Mouse (Mus musculus) intestine, postnatal 0 days (tissue): Measurements from ENCODE around the gene Gm20716. TPM values are rescaled to one million over a fixed set of nuclear protein-coding genes. Genes with fewer than 3 reads are reported as not detected.
A peak's percentile ranks its signal among the peaks of the same experiment; 100 is the strongest.

Experiments
- ATAC-seq: fragments of 200-750 bp; cut with Nextera tagmentation; 2 replicates; pipeline ENCODE4 v1.8.0; 2017; ENCODE audit warnings: mild to moderate bottlenecking, moderate TSS enrichment, moderate library complexity
- H3K27ac ChIP-seq: fragments of 300-500 bp; sonication (generic); 2 replicates; pipeline ENCODE4 v1.5.1; 2014; ENCODE audit warnings: mild to moderate bottlenecking, low read depth, low read length, moderate library complexity
- H3K27me3 ChIP-seq: fragments of 300-500 bp; sonication (generic); replicated peaks from 2 replicates; pipeline ENCODE4 v1.6.1; 2014; ENCODE audit warnings: low read length, mixed read lengths; ENCODE audit not compliant: control insufficient read depth, insufficient read depth
- H3K36me3 ChIP-seq: fragments of 300-500 bp; sonication (generic); 2 replicates; pipeline ENCODE4 v1.6.1; 2014; ENCODE audit warnings: mild to moderate bottlenecking, moderate library complexity; ENCODE audit not compliant: control insufficient read depth, insufficient read depth
- H3K4me1 ChIP-seq: fragments of 300-500 bp; sonication (generic); replicated peaks from 2 replicates; pipeline ENCODE4 v1.6.1; 2014; ENCODE audit warnings: antibody characterized with exemption, low read length, mixed read lengths; ENCODE audit not compliant: control insufficient read depth, insufficient read depth
- H3K4me2 ChIP-seq: fragments of 300-500 bp; sonication (generic); replicated peaks from 2 replicates; pipeline ENCODE4 v1.6.1; 2014; ENCODE audit warnings: low read depth, mild to moderate bottlenecking, moderate library complexity
- H3K4me3 ChIP-seq: fragments of 300-500 bp; sonication (generic); 2 replicates; pipeline ENCODE4 v1.5.1; 2014; ENCODE audit warnings: low read depth, low read length
- H3K9ac ChIP-seq: fragments of 300-500 bp; sonication (generic); 2 replicates; pipeline ENCODE4 v1.6.1; 2014; ENCODE audit warnings: mild to moderate bottlenecking, low read depth, low read length
- H3K9me3 ChIP-seq: fragments of 300-500 bp; sonication (generic); 2 replicates; pipeline ENCODE4 v1.6.1; 2016; ENCODE audit warnings: mixed run types; ENCODE audit not compliant: control insufficient read depth
- CTCF ChIP-seq: sonication (generic); IDR thresholded peaks from 2 replicates; pipeline ENCODE4 v1.5.1; 2016; ENCODE audit warnings: low read depth, mild to moderate bottlenecking, control low read depth, antibody characterized with exemption, moderate library complexity
- WGBS: fragments of 180-500 bp; shearing (Covaris S2); extraction: QIAGEN DNeasy Blood & Tissue Kit; methylation state at CpG from one replicate; pipeline ENCODE4 v1.1.7; 2014; 5-methylcytosine and 5-hydroxymethylcytosine counted together
- polyA plus RNA-seq: library from polyadenylated mRNA; unstranded; fragments of >200 nt; fragmentation: Nextera tagmentation; extraction: Ambion mirVana; gene quantifications from 2 replicates; pipeline ENCODE4 v1.2.1, GENCODE M21; 2015

Gene Gm20716
- 4.8 and 5.2 TPM in 2 replicates for polyA plus RNA-seq

DNA sequence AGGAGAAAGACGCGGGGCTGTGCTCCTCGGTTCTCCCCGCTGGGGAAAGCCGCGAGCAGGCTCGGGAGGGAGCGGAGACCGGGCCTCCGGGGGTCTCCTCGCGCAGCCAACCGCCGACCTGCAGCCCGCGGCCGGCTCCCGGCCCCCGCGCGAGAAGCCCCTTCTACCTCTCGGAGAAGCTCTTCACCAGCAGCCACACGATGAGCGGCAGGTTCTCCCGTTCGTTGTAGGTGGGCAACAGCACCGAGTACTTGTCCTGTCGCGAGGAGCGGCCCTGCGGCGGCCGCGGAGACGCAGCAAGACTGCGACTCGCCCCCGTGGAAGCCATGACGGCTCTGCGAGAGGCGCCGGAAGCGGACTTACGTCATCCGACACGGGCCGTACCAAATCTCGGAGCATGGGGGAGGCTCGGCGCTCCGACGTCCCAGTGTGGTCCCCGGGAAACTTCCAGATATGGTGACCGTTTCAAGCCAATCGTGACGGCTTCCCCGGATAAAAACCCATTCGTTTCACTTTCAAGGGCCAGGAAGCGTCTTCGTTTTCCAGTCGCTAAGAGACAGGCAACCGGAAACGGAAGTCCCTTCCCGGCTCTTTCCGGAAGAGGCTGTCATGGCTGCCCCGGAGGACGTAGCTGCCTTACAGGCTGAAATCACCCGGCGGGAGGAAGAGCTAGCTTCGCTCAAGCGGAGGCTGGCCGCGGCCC, at the start of gene Gm20716, which contains the start of the genes Dpm1 and Mocs3:
TSS of gene Gm20716 (minus strand) at position 339 of the 703 bp plus-strand sequence.
TSS of gene Dpm1 (minus strand) at position 566 of the 703 bp plus-strand sequence.
TSS of gene Mocs3 (plus strand) at position 597 of the 703 bp plus-strand sequence.
- Histone ChIP-seq H3K27ac (peak within 1 kb of the TSS; percentile 80), H3K4me2 (peak within 1 kb of the TSS; percentile 98), H3K9ac (peak within 1 kb of the TSS; percentile 93), H3K9me3 (no peaks in the 10 kb centered on the region), H3K4me1 (peaks cover 20% of the 10 kb centered on the region; the same call in 1 of the 2 replicates), H3K27me3 (no peaks in the 10 kb centered on the region), H3K36me3 (peaks cover 23% of the 10 kb centered on the region), H3K4me3 (peak within 1 kb of the TSS; percentile 98)
- WGBS: under 1% methylated on average over 73 of the region's 73 CpGs
- ATAC-seq: peak; percentile 80
- no peak for TF ChIP-seq CTCF

- ATAC-seq: no peak
- WGBS: 7% methylated on average over 11 of the region's 11 CpGs
- Histone ChIP-seq H3K9ac (no peak overlapping the region), H3K27me3 (peaks cover 33% of the 10 kb centered on the region), H3K36me3 (no peaks in the 10 kb centered on the region), H3K27ac (no peak overlapping the region), H3K4me2 (no peak overlapping the region), H3K4me3 (no peak overlapping the region), H3K9me3 (no peaks in the 10 kb centered on the region), H3K4me1 (no peaks in the 10 kb centered on the region)
- TF ChIP-seq CTCF: peak; percentile 90
These were observed 44.3 kb upstream of the Gm20716 start for GRCm38 (mm10) chr2:168274374-168274935.

GRCm38 (mm10) chr2:168273387-168273786, 43.2 kb upstream of the Gm20716 start:
- no peak overlapping the region for H3K4me3 ChIP-seq
- no peak overlapping the region for H3K4me2 ChIP-seq
- peaks cover 25% of the 10 kb centered on the region for H3K27me3 ChIP-seq
- 40% methylated on average over 9 of the region's 9 CpGs for WGBS
- H3K9me3 ChIP-seq: no peaks in the 10 kb centered on the region
- no peaks in the 10 kb centered on the region for H3K4me1 ChIP-seq
- no peak overlapping the region for H3K27ac ChIP-seq
- ATAC-seq: no peak
- no peak for TF ChIP-seq CTCF
- H3K9ac ChIP-seq: no peak overlapping the region
- H3K36me3 ChIP-seq: no peaks in the 10 kb centered on the region

DNA sequence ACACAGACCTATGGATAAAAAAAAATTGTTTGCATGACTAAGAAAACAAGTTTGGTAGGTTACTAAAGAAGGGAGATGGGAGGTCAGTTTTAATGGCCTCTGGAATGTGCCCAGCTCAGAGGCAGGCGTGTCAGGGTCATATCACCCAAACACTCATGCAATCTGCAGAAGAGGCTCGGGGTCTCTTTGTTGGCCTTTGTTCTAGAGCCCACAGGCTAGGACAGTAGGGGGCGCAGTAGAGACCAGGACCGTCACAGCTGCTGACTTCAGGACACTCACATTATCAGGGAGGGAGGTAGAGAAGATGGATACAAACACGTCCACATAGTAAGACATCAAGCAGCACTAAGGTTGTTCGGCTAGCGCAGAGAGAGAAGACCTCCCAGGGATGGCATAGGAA, 37.9 kb upstream of the Gm20716 start:
- no peak overlapping the region for H3K27ac ChIP-seq
- no peaks in the 10 kb centered on the region for H3K36me3 ChIP-seq
- H3K9me3 ChIP-seq: no peaks in the 10 kb centered on the region
- H3K9ac ChIP-seq: no peak overlapping the region
- peak; percentile 72 for TF ChIP-seq CTCF
- H3K27me3 ChIP-seq: no peaks in the 10 kb centered on the region; the same call in 1 of the 2 replicates
- H3K4me2 ChIP-seq: 0 out of 2 replicates have a peak overlapping the region, but pooled peaks have one; percentile 9
- ATAC-seq: no peak
- no peak overlapping the region for H3K4me3 ChIP-seq
- 22% methylated on average over 7 of the region's 7 CpGs for WGBS
- no peaks in the 10 kb centered on the region for H3K4me1 ChIP-seq

GRCm38 (mm10) chr2:168260900-168261299, 30.7 kb upstream of the Gm20716 start:
- WGBS: 89% methylated on average over 10 of the region's 10 CpGs
- Histone ChIP-seq H3K4me1 (no peaks in the 10 kb centered on the region), H3K9me3 (no peaks in the 10 kb centered on the region), H3K27me3 (no peaks in the 10 kb centered on the region), H3K4me2 (no peak overlapping the region), H3K27ac (no peak overlapping the region), H3K9ac (no peak overlapping the region), H3K36me3 (no peaks in the 10 kb centered on the region), H3K4me3 (no peak overlapping the region)
- no peak for TF ChIP-seq CTCF
- no peak for ATAC-seq

DNA sequence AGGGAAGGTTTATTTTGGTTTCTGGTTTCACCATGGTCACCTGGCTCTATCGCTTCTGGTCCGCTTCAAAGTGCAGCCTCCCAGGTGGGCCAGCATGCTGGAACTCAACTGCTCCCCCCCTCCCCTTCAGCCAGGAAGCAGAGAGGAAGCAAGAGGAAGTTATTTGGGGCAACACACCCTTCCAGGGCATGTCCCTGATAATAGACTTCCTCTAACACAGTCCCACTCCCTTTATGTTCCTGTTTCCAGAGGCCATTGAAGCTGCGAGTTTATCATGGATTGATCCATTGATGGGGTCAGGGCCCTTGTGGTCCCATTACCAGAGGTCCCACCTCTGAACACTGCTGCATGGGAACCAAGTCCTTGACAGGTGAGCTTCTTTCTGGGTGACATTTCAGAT, 30.0 kb upstream of the Gm20716 start:
- Histone ChIP-seq H3K4me3 (no peak overlapping the region), H3K36me3 (no peaks in the 10 kb centered on the region), H3K4me2 (no peak overlapping the region), H3K9ac (no peak overlapping the region), H3K27ac (no peak overlapping the region), H3K9me3 (no peaks in the 10 kb centered on the region), H3K27me3 (no peaks in the 10 kb centered on the region), H3K4me1 (no peaks in the 10 kb centered on the region)
- 60% methylated on average over 3 of the region's 3 CpGs for WGBS
- ATAC-seq: no peak
- no peak for TF ChIP-seq CTCF
